Mouse (Mus musculus): ENCODE data around the gene Tax1bp1.
"Not testable (repeated sequence)": the region's sequence is repeated elsewhere in the genome, so short reads cannot be mapped to it uniquely, and the experiment has no call there.

Tax1bp1 gene

GRCm38 (mm10) chr6:52713104-52713896 is at the start of gene Tax1bp1:
TSS of gene Tax1bp1 (plus strand) at chr6:52713729.
- DNase-seq: peak; percentile 94 to 96

- peak; percentile 47 to 53 for DNase-seq
Observed at GRCm38 (mm10) chr6:52667641-52668040, 45.9 kb upstream of the Tax1bp1 start.

- DNase-seq: not testable (repeated sequence)
Observed at GRCm38 (mm10) chr6:52669878-52670277, 43.7 kb upstream of the Tax1bp1 start.

DNA sequence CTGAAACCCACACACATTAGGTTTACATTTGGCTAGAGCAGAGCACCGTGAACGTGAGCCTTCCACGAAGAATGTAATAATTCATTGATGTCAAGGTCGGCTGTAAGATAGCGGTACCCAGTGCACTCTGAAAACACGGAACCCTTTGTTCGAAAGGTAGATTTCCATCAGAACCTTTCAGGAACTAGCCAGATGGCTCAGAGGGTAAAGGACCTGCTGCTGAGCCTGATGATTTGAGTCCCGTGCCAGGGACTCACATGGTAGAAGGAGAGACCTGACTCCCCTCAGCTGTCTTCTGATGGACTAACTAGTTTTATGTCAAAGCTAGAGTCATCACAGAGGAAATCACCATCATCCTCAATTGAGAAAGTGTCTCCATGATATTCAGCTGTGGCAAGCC is 41.7 kb upstream of the Tax1bp1 start:
- DNase-seq: no peak

- no peak for DNase-seq
Observed at GRCm38 (mm10) chr6:52672539-52672938, 41.0 kb upstream of the Tax1bp1 start.

- DNase-seq: no peak
Observed at GRCm38 (mm10) chr6:52673706-52674105, 39.8 kb upstream of the Tax1bp1 start.

- peak; percentile 63 to 77 for DNase-seq
Observed at GRCm38 (mm10) chr6:52674541-52674940, 39.0 kb upstream of the Tax1bp1 start.

DNA sequence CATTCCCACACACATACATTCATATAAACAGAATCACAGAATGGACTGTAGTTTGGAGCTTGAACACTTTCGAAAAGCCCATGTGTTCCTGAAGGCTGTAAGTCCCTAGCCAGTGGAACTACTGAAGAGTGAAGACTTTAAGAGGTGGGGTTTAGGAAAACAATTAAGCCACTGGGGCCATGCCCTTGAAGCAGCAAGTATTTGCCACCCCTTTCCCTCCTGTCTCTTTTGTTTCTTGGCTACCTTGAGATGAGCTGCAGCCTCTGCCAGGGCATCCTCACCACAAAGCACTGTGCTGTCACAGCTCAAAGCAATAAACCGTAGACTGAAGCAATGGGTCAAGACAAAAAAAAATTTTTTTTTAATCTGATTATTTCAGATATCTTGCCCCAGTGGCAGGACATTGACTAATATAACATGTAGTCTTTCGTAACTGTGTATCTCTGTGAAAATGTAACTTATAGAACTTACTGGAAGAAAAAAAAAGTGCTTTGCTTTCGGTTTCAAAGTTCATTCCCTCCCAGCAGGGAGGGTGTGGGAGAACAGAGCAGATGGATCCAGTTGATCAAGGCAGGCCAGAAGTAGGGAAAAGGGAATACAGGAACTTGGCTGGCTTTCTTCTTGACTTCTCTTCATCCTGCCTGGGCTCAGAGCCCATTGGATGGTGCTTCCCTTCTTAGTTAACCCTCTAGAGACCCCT is 38.2 kb upstream of the Tax1bp1 start:
- DNase-seq: peak; percentile 63 to 83

- DNase-seq: not testable (repeated sequence)
Observed at GRCm38 (mm10) chr6:52677534-52677933, 36.0 kb upstream of the Tax1bp1 start.

- DNase-seq: peak; percentile 69 to 87
Observed at GRCm38 (mm10) chr6:52679565-52679964, 34.0 kb upstream of the Tax1bp1 start.

GRCm38 (mm10) chr6:52680458-52681032 is 33.0 kb upstream of the Tax1bp1 start:
- peak; percentile 30 to 44 for DNase-seq

DNA sequence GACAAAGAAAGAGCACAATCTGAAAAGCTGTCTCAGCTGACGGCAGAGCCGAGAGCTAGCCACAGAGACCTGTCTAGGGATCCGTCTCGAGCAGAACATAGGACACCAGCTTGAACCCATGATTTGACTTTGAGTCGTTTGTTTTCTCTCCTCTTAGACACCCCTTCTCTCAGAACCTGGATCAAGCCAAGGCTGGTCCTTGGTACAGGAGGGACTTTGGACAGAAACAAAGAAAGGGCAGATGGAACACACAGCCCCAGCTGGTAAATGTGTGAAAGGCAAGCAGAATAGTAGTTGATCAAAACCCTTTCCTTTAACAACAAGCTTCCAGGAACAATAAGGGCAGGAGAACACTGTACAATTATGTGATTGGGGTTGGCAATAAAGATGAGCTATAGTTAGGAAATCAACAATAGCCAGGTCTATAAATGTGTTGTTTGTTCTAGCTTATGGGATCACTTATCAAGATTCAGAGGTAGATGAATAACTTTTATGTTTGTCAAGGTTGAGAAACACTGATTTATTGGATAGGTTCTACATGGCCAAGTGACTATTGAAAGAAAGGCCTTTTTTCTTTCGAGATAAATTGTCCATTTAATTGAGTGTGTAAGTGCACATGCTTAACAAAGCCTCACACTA is 31.6 kb upstream of the Tax1bp1 start:
- DNase-seq: peak; percentile 42 to 62

- DNase-seq: no peak
Observed at GRCm38 (mm10) chr6:52682607-52683006, 30.9 kb upstream of the Tax1bp1 start.

GRCm38 (mm10) chr6:52686901-52687500 is 26.5 kb upstream of the Tax1bp1 start:
- peak; percentile 75 to 80 for DNase-seq

- DNase-seq: peak in 1 of 2 experiments; percentile 57
Observed at GRCm38 (mm10) chr6:52690365-52690764, 23.2 kb upstream of the Tax1bp1 start.

DNA sequence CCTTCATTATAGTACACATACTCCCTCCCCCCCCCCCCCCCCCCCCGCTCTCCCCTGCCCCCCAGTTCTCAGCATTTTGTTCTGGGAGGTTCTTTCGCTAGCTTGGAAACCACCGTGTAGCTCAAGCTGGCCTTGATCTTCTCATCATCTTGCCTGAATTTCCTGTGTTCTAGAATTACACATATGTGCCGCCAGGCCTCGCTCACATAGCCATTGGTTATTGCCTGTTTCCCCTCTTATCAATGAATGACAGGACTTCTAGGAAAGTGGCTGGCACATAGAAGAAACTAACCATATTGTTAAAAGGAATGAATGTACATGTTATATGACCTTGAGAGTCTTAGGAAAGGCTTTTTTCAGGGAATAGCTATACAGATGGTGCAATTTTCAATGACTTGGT is 21.7 kb upstream of the Tax1bp1 start:
- DNase-seq: no peak

- no peak for DNase-seq
Observed at GRCm38 (mm10) chr6:52692451-52693063, 21.0 kb upstream of the Tax1bp1 start.

- no peak for DNase-seq
Observed at GRCm38 (mm10) chr6:52697964-52698535, 15.5 kb upstream of the Tax1bp1 start.

DNA sequence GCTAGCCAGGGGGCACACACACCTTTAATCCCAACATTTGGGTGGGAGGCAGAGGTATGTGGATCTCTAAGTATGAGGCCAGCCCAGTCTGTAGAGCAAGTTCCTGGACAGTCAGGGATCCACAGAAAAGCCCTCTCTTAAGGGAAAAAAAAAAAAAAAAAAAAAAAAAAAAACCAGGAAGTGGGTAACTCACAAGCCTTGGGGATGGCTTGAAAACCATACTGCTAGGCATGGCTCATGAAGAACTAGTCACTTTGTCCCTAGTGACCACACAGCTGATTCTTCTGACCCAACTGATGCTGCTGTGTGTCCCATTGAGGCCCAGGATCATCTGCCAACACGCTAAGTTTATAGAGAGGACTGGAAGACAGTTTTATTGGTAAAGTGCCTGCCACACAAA is 14.5 kb upstream of the Tax1bp1 start:
- DNase-seq: no peak

- DNase-seq: no peak
Observed at GRCm38 (mm10) chr6:52699899-52700298, 13.6 kb upstream of the Tax1bp1 start.

- no peak for DNase-seq
Observed at GRCm38 (mm10) chr6:52703263-52703662, 10.3 kb upstream of the Tax1bp1 start.

DNA sequence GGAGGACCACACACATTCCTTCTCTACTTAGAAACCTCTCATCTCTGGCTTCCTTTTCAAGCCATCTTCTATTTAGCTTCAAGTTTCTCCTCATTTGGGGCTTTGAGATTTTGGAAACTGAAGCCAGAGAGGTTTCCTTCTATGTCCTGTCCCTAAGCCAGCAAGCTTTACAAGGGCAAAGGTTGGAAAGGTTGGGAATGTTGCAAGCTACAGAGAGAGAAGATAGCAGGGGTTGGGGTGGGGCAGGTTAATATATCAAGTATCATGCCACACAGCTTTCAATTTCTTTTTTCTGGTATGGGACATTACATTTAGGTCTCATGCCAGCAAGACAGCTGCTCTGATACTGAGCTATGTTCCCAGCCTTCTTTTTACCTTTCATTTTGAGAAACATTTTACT is 8.2 kb upstream of the Tax1bp1 start:
- DNase-seq: no peak

Data from kidney, postnatal 36 days (tissue).